Mouse (Mus musculus): ENCODE results near the gene Gc. TPM values are rescaled to one million over a fixed set of nuclear protein-coding genes. Genes with fewer than 3 reads are reported as not detected.

The Gc gene
- not detected for total RNA-seq (2021)

- DNase-seq: no peak
Measured at GRCm38 (mm10) chr5:89457554-89458062, at the start of gene Gc. Gene Gc, minus strand, starts transcription at chr5:89457898.

- no peak for DNase-seq
Measured at GRCm38 (mm10) chr5:89500182-89500581, 42.5 kb upstream of the Gc start.

GRCm38 (mm10) chr5:89492560-89492959, 34.9 kb upstream of the Gc start:
- no peak for DNase-seq

GRCm38 (mm10) chr5:89470483-89470882, 12.8 kb upstream of the Gc start:
- no peak for DNase-seq

- no peak for DNase-seq
Measured at GRCm38 (mm10) chr5:89467886-89468285, 10.2 kb upstream of the Gc start.

GRCm38 (mm10) chr5:89467045-89467444, 9.3 kb upstream of the Gc start:
- no peak for DNase-seq

- DNase-seq: no peak
Measured at GRCm38 (mm10) chr5:89466275-89466674, 8.6 kb upstream of the Gc start.

GRCm38 (mm10) chr5:89461817-89462216, 4.1 kb upstream of the Gc start:
- no peak for DNase-seq

- no peak for DNase-seq
Measured at GRCm38 (mm10) chr5:89459591-89459990, 1.9 kb upstream of the Gc start.

- no peak for DNase-seq
Measured at GRCm38 (mm10) chr5:89458987-89459386, 1.3 kb upstream of the Gc start.

- peak; percentile 3 to 7 for DNase-seq
Measured at GRCm38 (mm10) chr5:89455526-89455925, 2.2 kb downstream of the Gc start.

- no peak for DNase-seq
Measured at GRCm38 (mm10) chr5:89450798-89451197, 6.9 kb downstream of the Gc start.

GRCm38 (mm10) chr5:89449325-89449724, 8.4 kb downstream of the Gc start:
- no peak for DNase-seq

- DNase-seq: no peak
Measured at GRCm38 (mm10) chr5:89447978-89448377, 9.7 kb downstream of the Gc start.

- no peak for DNase-seq
Measured at GRCm38 (mm10) chr5:89444360-89444759, 13.3 kb downstream of the Gc start.

GRCm38 (mm10) chr5:89411536-89411935, 46.2 kb downstream of the Gc start:
- no peak for DNase-seq

GRCm38 (mm10) chr5:89407376-89408082, 50.2 kb downstream of the Gc start:
- no peak for DNase-seq

GRCm38 (mm10) chr5:89405132-89405531, 52.6 kb downstream of the Gc start:
- no peak for DNase-seq

- no peak for DNase-seq
Measured at GRCm38 (mm10) chr5:89390405-89390804, 67.3 kb downstream of the Gc start.

GRCm38 (mm10) chr5:89384204-89384603, 73.5 kb downstream of the Gc start:
- DNase-seq: peak in 1 of 2 experiments; percentile 6

- DNase-seq: no peak
Measured at GRCm38 (mm10) chr5:89381340-89381739, 76.4 kb downstream of the Gc start.

- DNase-seq: no peak
Measured at GRCm38 (mm10) chr5:89370140-89370539, 87.6 kb downstream of the Gc start.

- no peak for DNase-seq
Measured at GRCm38 (mm10) chr5:89368045-89368743, 89.5 kb downstream of the Gc start.
